Mouse (Mus musculus) CH12.LX (cell line): ENCODE measurements around the gene Ldlrad3.

Source experiments
- CTCF ChIP-seq, 2 experiments: IDR thresholded peaks in 1 of 2; conservative IDR thresholded peaks in 1 of 2; 2 replicates each; pipeline ENCODE4 v1.5.1; 2011 to 2012; ENCODE audit warnings: low read depth in 2 of 2, low read length in 2 of 2, improper control_type of control experiment in 1 of 2, inconsistent platforms in 1 of 2, mild to moderate bottlenecking in 1 of 2, moderate library complexity in 1 of 2
- ELF1 ChIP-seq: IDR thresholded peaks from 2 replicates; pipeline ENCODE4 v1.6.1; 2014; ENCODE audit warnings: low read depth, mild to moderate bottlenecking, inconsistent platforms, low read length, improper control_type of control experiment
- EP300 ChIP-seq: IDR thresholded peaks from 2 replicates; pipeline ENCODE4 v1.6.1; 2011; ENCODE audit warnings: low read length, improper control_type of control experiment
- HCFC1 ChIP-seq: IDR thresholded peaks from 2 replicates; pipeline ENCODE4 v1.6.1; 2012; ENCODE audit warnings: low read depth, mild to moderate bottlenecking, inconsistent platforms, low read length, improper control_type of control experiment
- KAT2A ChIP-seq: IDR thresholded peaks from 2 replicates; pipeline ENCODE4 v1.6.1; 2012; ENCODE audit warnings: low read length, improper control_type of control experiment, inconsistent platforms; ENCODE audit not compliant: insufficient replicate concordance
- MAFK ChIP-seq: IDR thresholded peaks from 2 replicates; pipeline ENCODE4 v1.6.1; 2011; ENCODE audit warnings: low read length, improper control_type of control experiment; ENCODE audit not compliant: insufficient replicate concordance
- MAX ChIP-seq: IDR thresholded peaks from 2 replicates; pipeline ENCODE4 v1.6.1; 2011; ENCODE audit warnings: low read length, improper control_type of control experiment
- POLR2A ChIP-seq: IDR thresholded peaks from 2 replicates; pipeline ENCODE4 v1.6.1; 2011; ENCODE audit warnings: low read depth, mild to moderate bottlenecking, improper control_type of control experiment, low read length
- RCOR1 ChIP-seq: conservative IDR thresholded peaks from 2 replicates; pipeline ENCODE4 v1.6.1; 2012; ENCODE audit warnings: low read depth, mild to moderate bottlenecking, inconsistent platforms, low read length, improper control_type of control experiment
- SIN3A ChIP-seq: IDR thresholded peaks from 2 replicates; pipeline ENCODE4 v1.6.1; 2012; ENCODE audit warnings: low read length, improper control_type of control experiment, inconsistent platforms
- SMC3 ChIP-seq: IDR thresholded peaks from 2 replicates; pipeline ENCODE4 v1.6.1; 2011; ENCODE audit warnings: low read depth, low read length, improper control_type of control experiment
- TCF12 ChIP-seq: IDR thresholded peaks from 2 replicates; pipeline ENCODE4 v1.6.1; 2014; ENCODE audit warnings: low read depth, mild to moderate bottlenecking, inconsistent platforms, low read length, improper control_type of control experiment
- ZNF384 ChIP-seq: IDR thresholded peaks from 2 replicates; pipeline ENCODE4 v1.6.1; 2012; ENCODE audit warnings: low read depth, low read length, improper control_type of control experiment, inconsistent platforms

GRCm38 (mm10) chr2:102020546-102020945, 165.6 kb downstream of the Ldlrad3 start:
- TF ChIP-seq KAT2A, result no peak
- no peak for TF ChIP-seq ZNF384
- no peak for TF ChIP-seq RCOR1
- no peak for TF ChIP-seq EP300
- TF ChIP-seq SMC3, result no peak
- no peak for TF ChIP-seq CTCF (conservative IDR thresholded peaks at IDR 0.05 in 1 of 2, IDR thresholded peaks at IDR 0.05 in 1 of 2; ENCODE audit: low read depth in 2 of 2, low read length in 2 of 2)
- TF ChIP-seq SIN3A, result no peak
- no peak for TF ChIP-seq MAFK
- TF ChIP-seq TCF12, result no peak
- no peak for TF ChIP-seq MAX
- no peak for TF ChIP-seq ELF1
- TF ChIP-seq POLR2A, result no peak
- no peak for TF ChIP-seq HCFC1
